Mouse (Mus musculus) limb, embryonic 11.5 days (tissue): ENCODE results near the gene Ltbp1. TPM values are rescaled to one million over a fixed set of nuclear protein-coding genes. Genes with fewer than 3 reads are reported as not detected.

Experiments used
- ATAC-seq: fragments of 200-750 bp; cut with Nextera tagmentation; 2 replicates; pipeline ENCODE4 v1.8.0; 2017; ENCODE audit warnings: low read depth; ENCODE audit not compliant: insufficient number of reproducible peaks, low FRiP score, low TSS enrichment
- DNase-seq: peaks from one replicate; pipeline ENCODE4 v3.0.0-alpha.2; 2015; ENCODE audit warnings: low spot score
- H3K27ac ChIP-seq: fragments of 300-500 bp; sonication (generic); replicated peaks from 2 replicates; pipeline ENCODE4 v1.5.1; 2014; ENCODE audit warnings: low read depth, mild to moderate bottlenecking, low read length
- H3K27me3 ChIP-seq: fragments of 300-500 bp; sonication (generic); 2 replicates; pipeline ENCODE4 v1.6.1; 2014; ENCODE audit warnings: mild to moderate bottlenecking, low read length, mixed read lengths; ENCODE audit not compliant: control insufficient read depth, insufficient read depth
- H3K36me3 ChIP-seq: fragments of 300-500 bp; sonication (generic); 2 replicates; pipeline ENCODE4 v1.6.1; 2014; ENCODE audit warnings: mild to moderate bottlenecking, low read length, moderate library complexity, mixed read lengths; ENCODE audit not compliant: control insufficient read depth, insufficient read depth
- H3K4me1 ChIP-seq: fragments of 300-500 bp; sonication (generic); 2 replicates; pipeline ENCODE4 v1.6.1; 2014; ENCODE audit warnings: low read length, mixed read lengths; ENCODE audit not compliant: control insufficient read depth, insufficient read depth
- H3K4me2 ChIP-seq: fragments of 300-500 bp; sonication (generic); 2 replicates; pipeline ENCODE4 v1.6.1; 2014; ENCODE audit warnings: low read depth, mild to moderate bottlenecking, moderate library complexity; ENCODE audit not compliant: severe bottlenecking
- H3K4me3 ChIP-seq: fragments of 300-500 bp; sonication (generic); 2 replicates; pipeline ENCODE4 v1.5.1; 2014; ENCODE audit warnings: low read depth, low read length
- H3K9ac ChIP-seq: fragments of 300-500 bp; sonication (generic); 2 replicates; pipeline ENCODE4 v1.6.1; 2014; ENCODE audit warnings: mild to moderate bottlenecking, low read length
- H3K9me3 ChIP-seq: fragments of 300-500 bp; sonication (generic); 2 replicates; pipeline ENCODE4 v1.6.1; 2016; ENCODE audit warnings: low read length; ENCODE audit not compliant: control insufficient read depth
- WGBS: fragments of 180-500 bp; shearing (Covaris S2); extraction: QIAGEN DNeasy Blood & Tissue Kit; methylation state at CpG from one replicate; pipeline ENCODE4 v1.1.7; 2014; 5-methylcytosine and 5-hydroxymethylcytosine counted together
- polyA plus RNA-seq: library from polyadenylated mRNA; unstranded; fragments of >200 nt; fragmentation: Nextera tagmentation; extraction: Ambion mirVana; gene quantifications from 2 replicates; pipeline ENCODE4 v1.2.1, GENCODE M21; 2014

The Ltbp1 gene
- polyA plus RNA-seq, 1 experiment from 2014 or later, result 29.8 TPM

DNA sequence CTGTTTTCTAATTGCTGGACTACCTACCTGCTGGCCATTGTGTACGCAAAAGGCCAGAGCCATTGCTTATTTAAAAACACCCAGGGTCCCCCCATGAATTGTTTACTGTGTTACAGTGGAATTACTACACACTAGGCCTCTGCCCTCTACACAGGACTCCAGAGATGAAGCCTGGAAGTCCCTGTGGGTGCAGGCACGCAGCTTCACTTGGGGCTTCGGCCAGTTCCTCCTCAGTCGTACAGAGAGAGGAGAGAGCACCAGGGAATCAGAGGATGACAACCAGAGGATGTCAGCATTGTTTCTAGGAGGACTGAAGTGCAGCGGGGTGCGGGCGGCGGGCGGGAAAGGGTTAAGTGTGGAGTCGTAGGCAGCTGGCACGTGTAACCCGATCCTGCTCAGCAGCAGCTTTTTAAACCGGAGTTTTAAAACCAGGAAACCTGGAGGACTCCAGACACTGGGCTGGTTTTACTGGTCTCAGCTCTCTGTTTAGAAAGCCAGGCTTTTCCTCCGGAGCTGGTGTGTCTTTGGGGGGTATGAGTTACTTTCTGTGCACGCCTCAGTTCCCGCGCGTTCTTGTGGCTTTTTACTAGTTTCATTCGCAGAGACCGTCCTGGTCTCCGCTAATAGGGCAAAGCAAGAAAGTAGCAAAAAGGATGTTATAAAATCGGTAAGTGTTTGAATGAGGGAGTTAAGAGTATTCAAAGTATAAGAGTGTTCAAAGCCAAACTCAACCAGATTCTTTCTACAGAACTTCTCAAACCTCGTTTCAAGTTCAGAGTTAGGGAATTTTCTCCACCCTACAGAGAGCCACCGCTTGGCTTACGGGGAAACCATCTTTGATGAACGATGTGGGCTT, 11.4 kb upstream of the Ltbp1 start:
- Histone ChIP-seq H3K27me3 (no peaks in the 10 kb centered on the region), H3K4me3 (peak overlapping the region; percentile 11; the same call in 1 of the 2 replicates), H3K36me3 (no peaks in the 10 kb centered on the region), H3K27ac (peak overlapping the region; percentile 97), H3K4me1 (peaks cover 12% of the 10 kb centered on the region), H3K4me2 (peak overlapping the region; percentile 41), H3K9me3 (no peaks in the 10 kb centered on the region), H3K9ac (peak overlapping the region; percentile 63)
- ATAC-seq (peak; percentile 90), DNase-seq (peak; percentile 89)
- WGBS, result 1% methylated on average over 26 of the region's 26 CpGs

DNA sequence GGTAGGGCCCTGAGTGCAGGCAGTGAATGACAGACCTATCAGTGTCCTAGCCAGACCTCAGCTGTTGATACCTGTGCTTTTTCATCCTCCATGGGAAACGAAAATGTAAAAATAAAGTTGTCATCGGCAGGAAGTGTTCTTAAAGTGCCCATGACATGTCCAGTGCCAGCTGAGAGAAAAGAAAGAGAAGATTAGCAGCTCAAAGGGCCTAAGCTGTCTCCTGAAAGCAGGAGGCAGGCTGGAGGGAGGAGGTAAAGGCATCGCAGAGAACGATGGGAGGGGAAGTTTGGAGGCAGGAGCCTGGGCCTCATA, 10.8 kb upstream of the Ltbp1 start:
- under 1% methylated on average over 4 of the region's 4 CpGs for WGBS
- Histone ChIP-seq H3K4me3 (peak overlapping the region; percentile 11; the same call in 1 of the 2 replicates), H3K27ac (peak overlapping the region; percentile 97), H3K9me3 (no peaks in the 10 kb centered on the region), H3K9ac (peak overlapping the region; percentile 63), H3K4me2 (peak overlapping the region; percentile 41), H3K4me1 (peaks cover 12% of the 10 kb centered on the region), H3K36me3 (no peaks in the 10 kb centered on the region), H3K27me3 (no peaks in the 10 kb centered on the region)
- ATAC-seq, result no peak; the same call in 1 of the 2 replicates
- DNase-seq, result peak; percentile 58

DNA sequence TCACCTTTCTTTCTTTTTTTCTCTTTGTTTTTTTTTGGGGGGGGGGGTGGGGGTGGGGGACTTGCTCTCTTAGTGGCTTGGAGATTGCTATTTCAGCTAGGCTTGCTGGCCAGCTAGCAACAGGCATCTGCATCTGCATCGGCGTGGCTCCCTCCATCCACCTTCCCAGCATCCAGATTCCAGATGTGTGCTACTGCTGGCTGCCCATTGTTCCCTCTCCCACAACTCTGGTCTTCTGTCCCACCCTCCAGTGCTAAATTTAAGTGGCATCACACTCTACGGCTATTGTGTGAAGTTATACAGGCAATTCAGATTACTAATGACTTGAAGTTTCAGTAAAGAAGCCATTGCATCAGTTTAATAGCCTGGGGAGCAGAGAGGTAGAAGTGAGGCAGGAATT, 10.1 kb upstream of the Ltbp1 start:
- 15% methylated on average over 3 of the region's 3 CpGs for WGBS

DNA sequence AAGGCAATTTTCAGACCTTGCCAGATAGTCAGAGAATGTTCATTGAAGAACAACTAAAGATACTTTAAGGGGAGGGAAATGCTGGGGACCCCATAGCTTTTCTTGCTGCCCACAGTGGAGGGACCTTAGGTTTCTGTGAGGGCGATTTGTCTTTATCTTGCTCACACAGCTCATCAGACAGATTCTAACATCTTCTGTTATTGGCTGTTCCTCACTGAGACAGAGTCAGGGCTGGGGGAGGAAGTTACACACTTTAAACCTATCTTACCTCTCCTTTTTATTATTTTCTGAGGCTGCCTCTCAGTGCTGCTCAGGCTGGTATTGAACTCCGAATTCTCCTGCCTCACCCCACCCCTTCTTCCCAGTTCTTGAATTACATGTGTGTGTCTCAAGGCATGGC, 5.3 kb upstream of the Ltbp1 start:
- Histone ChIP-seq H3K4me2 (no peak overlapping the region), H3K9me3 (no peaks in the 10 kb centered on the region), H3K36me3 (no peaks in the 10 kb centered on the region), H3K27me3 (no peaks in the 10 kb centered on the region), H3K4me3 (no peak overlapping the region), H3K4me1 (peaks cover 6% of the 10 kb centered on the region; the same call in 1 of the 2 replicates), H3K27ac (no peak overlapping the region), H3K9ac (no peak overlapping the region)
- no peak for DNase-seq
- ATAC-seq, result no peak
- WGBS, result 84% methylated on average over 2 of the region's 2 CpGs

More for the DNA sequence above, 10.1 kb upstream of the Ltbp1 start:
- H3K36me3 ChIP-seq, result no peaks in the 10 kb centered on the region
- no peaks in the 10 kb centered on the region for H3K27me3 ChIP-seq
- H3K27ac ChIP-seq, result peak overlapping the region; percentile 97
- peaks cover 12% of the 10 kb centered on the region for H3K4me1 ChIP-seq
- H3K4me3 ChIP-seq, result no peak overlapping the region
- no peak overlapping the region; the same call in 1 of the 2 replicates for H3K4me2 ChIP-seq
- ATAC-seq, result peak; percentile 68
- H3K9me3 ChIP-seq, result no peaks in the 10 kb centered on the region
- H3K9ac ChIP-seq, result no peak overlapping the region
- peak; percentile 61 for DNase-seq

DNA sequence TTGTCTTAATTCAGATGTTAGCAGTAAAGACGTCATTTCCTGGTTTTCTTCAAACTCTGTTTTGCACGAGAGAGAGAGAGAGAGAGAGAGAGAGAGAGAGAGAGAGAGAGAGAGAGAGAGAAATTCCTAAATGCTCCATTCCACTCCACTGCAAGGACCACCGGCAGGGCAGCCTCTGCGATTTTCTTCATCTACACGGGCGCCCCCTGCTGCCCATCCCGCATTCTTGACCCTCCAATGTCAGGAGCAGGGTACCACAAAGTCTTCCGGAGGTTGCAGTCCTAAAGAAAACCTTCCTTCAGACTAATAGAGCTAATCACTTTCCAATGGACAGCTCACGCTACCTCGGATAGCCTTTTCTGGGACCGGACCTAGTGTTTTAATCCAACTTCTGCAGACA, 548 bp upstream of the Ltbp1 start:
- Histone ChIP-seq H3K9me3 (no peaks in the 10 kb centered on the region), H3K27ac (0 out of 2 replicates have a peak overlapping the region, but pooled peaks have one; percentile 23), H3K36me3 (no peaks in the 10 kb centered on the region; the same call in 1 of the 2 replicates), H3K4me1 (peaks cover 5% of the 10 kb centered on the region), H3K4me3 (peak overlapping the region; percentile 96), H3K9ac (peak overlapping the region; percentile 97), H3K27me3 (no peaks in the 10 kb centered on the region), H3K4me2 (peak overlapping the region; percentile 68)
- ATAC-seq (peak; percentile 80), DNase-seq (peak; percentile 96)
- WGBS, result under 1% methylated on average over 11 of the region's 11 CpGs

DNA sequence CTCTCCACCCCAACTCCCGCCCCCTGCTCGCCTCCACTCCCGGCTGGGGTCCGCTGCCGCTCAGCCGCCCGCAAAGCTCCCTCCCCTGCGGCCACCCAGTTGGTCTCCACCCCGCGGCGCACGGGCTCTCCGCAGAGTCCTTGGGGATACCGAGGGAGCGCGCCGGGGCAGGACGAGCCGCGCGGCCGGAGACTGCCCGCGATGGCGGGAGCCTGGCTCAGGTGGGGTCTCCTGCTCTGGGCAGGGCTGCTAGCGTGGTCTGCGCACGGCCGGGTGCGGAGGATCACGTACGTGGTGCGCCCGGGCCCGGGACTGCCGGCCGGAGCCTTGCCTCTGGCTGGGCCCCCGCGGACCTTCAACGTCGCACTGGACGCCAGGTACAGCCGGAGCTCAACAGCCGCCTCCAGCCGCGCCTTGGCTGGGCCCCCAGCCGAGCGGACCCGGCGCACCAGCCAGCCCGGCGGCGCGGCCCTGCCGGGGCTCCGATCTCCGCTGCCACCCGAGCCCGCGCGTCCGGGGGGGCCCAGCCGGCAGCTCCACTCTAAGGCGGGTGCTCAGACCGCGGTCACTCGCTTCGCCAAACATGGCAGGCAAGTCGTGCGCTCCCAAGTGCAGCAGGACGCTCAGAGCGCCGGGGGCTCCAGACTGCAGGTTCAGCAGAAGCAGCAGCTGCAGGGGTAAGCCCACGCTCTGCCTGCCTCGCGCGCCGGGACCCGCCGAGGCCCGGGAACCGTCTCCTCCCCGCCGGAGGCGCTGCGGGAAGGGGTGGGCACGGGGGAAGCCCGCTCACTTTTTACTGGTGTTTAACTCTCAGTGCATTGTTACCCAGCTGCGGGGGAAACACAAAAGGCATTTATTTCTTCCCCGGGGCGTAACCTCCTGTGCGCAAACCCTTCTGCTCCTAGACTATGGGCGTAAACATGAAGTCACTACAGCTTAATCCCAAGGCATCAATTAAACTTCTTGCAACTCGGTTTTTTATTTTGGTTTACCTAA, 615 bp downstream of the Ltbp1 start:
- Histone ChIP-seq H3K9me3 (no peaks in the 10 kb centered on the region), H3K27ac (peak overlapping the region; percentile 91), H3K4me3 (peak overlapping the region; percentile 96), H3K4me1 (peaks cover 5% of the 10 kb centered on the region), H3K27me3 (no peaks in the 10 kb centered on the region), H3K36me3 (no peaks in the 10 kb centered on the region; the same call in 1 of the 2 replicates), H3K4me2 (peak overlapping the region; percentile 68), H3K9ac (peak overlapping the region; percentile 97)
- ATAC-seq, result peak; percentile 71
- DNase-seq, result peak; percentile 81
- under 1% methylated on average over 81 of the region's 94 CpGs for WGBS

DNA sequence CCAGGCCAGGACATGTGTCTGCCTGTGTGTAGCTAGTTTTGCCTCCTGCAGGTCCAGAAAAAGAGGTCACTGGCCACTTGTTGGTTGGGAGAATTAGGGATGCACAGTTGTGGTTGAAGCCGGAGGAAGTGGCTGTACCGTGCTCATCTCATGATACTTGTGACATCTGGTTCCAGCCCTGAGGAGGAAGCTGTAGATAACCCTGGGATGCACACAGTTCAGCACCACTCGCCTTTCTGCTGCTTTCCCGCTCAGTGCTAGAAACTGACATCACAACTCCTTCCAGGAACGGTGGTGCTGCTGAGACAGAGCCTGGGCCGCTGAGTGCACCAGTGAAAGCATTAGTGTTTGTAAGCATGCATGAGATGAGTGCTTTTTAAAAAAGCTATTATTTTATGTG, 5.6 kb downstream of the Ltbp1 start:
- DNase-seq (no peak), ATAC-seq (no peak)
- Histone ChIP-seq H3K9me3 (no peaks in the 10 kb centered on the region), H3K4me2 (no peak overlapping the region), H3K27me3 (no peaks in the 10 kb centered on the region), H3K4me1 (peaks cover 15% of the 10 kb centered on the region), H3K9ac (no peak overlapping the region), H3K4me3 (no peak overlapping the region), H3K27ac (no peak overlapping the region), H3K36me3 (0 out of 2 replicates have a peak, but pooled peaks cover 2% of the 10 kb centered on the region)
- whole genome bisulfite sequencing, result 80% methylated on average over 6 of the region's 6 CpGs

DNA sequence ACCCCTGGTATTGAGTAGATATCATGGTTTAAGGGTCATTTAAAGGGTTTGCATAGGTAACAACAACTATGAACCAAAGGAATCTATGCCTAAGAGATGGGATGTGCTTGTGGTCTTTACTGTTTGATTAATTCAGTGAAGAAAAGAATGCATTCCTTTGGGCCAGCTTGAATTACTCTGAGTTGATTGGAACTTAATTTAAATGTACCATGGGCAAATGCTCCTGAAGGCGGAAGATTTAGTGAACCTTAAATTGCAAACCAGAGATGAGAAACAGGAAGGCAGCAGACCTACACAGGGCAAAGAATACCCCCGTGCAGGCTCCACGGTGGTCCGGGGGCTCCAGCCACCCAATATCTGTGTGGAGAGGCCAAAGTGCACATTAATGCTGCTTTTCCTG, 7.8 kb downstream of the Ltbp1 start:
- WGBS, result 65% methylated on average over 4 of the region's 4 CpGs
- ATAC-seq (no peak), DNase-seq (no peak)
- Histone ChIP-seq H3K9me3 (no peaks in the 10 kb centered on the region), H3K27ac (no peak overlapping the region), H3K9ac (no peak overlapping the region), H3K4me1 (peaks cover 12% of the 10 kb centered on the region; the same call in 1 of the 2 replicates), H3K4me2 (no peak overlapping the region), H3K36me3 (0 out of 2 replicates have a peak, but pooled peaks cover 2% of the 10 kb centered on the region), H3K27me3 (no peaks in the 10 kb centered on the region), H3K4me3 (no peak overlapping the region)
